Mouse (Mus musculus): ENCODE results near the gene Parp1. TPM values are rescaled to one million over a fixed set of nuclear protein-coding genes. Genes with fewer than 3 reads are reported as not detected.

Gene Parp1
- polyA plus RNA-seq, 1 experiment from 2014 or later = 76.2 TPM

DNA sequence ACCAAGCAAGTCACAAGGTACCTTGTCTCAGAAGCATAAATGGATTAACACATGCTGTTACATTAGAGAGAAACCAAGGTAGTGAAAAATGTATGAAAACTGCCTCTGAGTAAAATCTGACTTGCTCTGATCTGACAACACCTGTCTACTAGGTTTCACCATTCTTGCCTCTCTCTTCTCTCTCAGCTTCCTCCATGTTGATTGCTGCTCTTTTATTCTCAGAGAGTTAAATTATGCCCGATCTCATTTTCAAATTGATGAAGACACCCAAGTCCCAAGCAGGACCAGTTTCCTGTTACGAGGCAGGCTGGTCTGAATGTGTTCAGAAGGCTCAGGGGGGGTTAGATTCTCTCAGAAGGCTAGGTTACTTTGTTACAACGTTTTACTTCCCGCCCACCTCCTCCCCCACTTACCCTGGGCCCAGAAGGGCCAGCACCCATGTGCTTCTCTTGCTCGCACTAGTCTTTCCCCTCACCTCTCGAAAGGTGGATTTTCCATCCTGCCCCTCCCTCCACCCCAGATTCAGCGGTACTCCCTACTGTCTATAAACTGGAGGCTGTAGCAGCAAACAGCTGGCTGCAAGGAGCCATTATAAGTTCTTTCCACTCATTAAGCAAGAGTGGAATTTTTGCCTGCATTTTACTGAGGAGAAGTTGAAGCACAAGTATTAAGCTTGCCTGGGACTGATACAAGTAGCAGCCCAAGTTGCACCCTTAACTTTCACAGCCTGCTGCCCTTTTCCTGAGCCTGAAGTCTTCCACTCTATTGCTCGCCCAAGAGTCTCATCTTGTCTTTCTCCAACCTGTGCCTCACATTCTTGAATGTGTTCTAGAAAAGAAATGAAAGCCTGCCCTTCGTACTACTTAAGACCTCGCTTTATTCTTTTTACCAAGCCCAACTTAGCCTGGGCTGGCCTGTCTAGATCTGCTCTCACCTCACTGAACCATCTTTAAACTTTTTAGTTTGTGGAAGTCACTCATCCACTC lies 71.0 kb downstream of the Parp1 start:
- Histone ChIP-seq H3K4me3 (ENCODE audit: low read depth, low read length) (peak overlapping the region; percentile 98), H3K9ac (replicated peaks; ENCODE audit: low read depth, low read length) (peak overlapping the region; percentile 89; the same call in 1 of the 2 replicates), H3K9me3 (ENCODE audit: control insufficient read depth, low read length) (no peaks in the 10 kb centered on the region), H3K27ac (ENCODE audit: low read depth, low read length) (no peak overlapping the region; the same call in 1 of the 2 replicates), H3K27me3 (ENCODE audit: control insufficient read depth, insufficient read depth, low read length) (no peaks in the 10 kb centered on the region), H3K4me2 (ENCODE audit: low read depth, low read length) (peak overlapping the region; percentile 86), H3K36me3 (ENCODE audit: control insufficient read depth, insufficient read depth, low read length) (no peaks in the 10 kb centered on the region), H3K4me1 (ENCODE audit: control insufficient read depth, insufficient read depth, low read length) (0 out of 2 replicates have a peak, but pooled peaks cover 4% of the 10 kb centered on the region)
- WGBS = 38% methylated on average over 10 of the region's 10 CpGs
- ATAC-seq (ENCODE audit: low read depth) = no peak

- Histone ChIP-seq H3K9ac (replicated peaks; ENCODE audit: low read depth, low read length) (peak overlapping the region; percentile 89), H3K9me3 (ENCODE audit: control insufficient read depth, low read length) (no peaks in the 10 kb centered on the region), H3K4me1 (ENCODE audit: control insufficient read depth, insufficient read depth, low read length) (0 out of 2 replicates have a peak, but pooled peaks cover 4% of the 10 kb centered on the region), H3K4me3 (ENCODE audit: low read depth, low read length) (peak overlapping the region; percentile 98), H3K4me2 (ENCODE audit: low read depth, low read length) (peak overlapping the region; percentile 86), H3K36me3 (ENCODE audit: control insufficient read depth, insufficient read depth, low read length) (no peaks in the 10 kb centered on the region), H3K27me3 (ENCODE audit: control insufficient read depth, insufficient read depth, low read length) (no peaks in the 10 kb centered on the region), H3K27ac (ENCODE audit: low read depth, low read length) (peak overlapping the region; percentile 85)
- WGBS = under 1% methylated on average over 30 of the region's 61 CpGs
- ATAC-seq (ENCODE audit: low read depth) = peak; percentile 76
These were observed 71.9 kb downstream of the Parp1 start for GRCm38 (mm10) chr1:180640605-180641125.

DNA sequence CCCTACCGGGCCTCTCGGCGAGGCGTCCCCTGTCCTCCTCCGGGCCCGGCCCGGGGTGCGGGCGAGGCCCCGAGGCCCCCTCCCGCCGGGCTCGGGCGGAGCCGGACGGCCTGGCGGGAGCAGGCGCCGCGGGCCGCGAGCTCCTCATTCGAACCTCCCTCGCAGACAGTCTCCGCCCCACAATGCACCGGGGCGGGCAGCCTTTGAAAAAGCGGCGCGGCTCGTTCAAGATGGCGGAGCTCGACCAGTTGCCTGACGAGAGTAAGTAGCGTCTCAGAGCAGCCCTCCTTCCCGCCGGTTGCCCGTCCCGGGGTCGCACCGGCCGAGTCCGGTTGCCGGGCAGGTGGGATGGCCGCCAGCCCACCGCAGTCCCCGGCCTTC lies 72.4 kb downstream of the Parp1 start, which contains the start of gene Lin9:
TSS of gene Lin9 (plus strand) at position 14 of the 381 bp plus-strand sequence.
- peak; percentile 93 for ATAC-seq (ENCODE audit: low read depth)
- H3K9me3 ChIP-seq (ENCODE audit: control insufficient read depth, low read length) = no peaks in the 10 kb centered on the region
- H3K27me3 ChIP-seq (ENCODE audit: control insufficient read depth, insufficient read depth, low read length) = no peaks in the 10 kb centered on the region
- 0% methylated on average over 21 of the region's 47 CpGs for WGBS
- H3K27ac ChIP-seq (ENCODE audit: low read depth, low read length) = peak within 1 kb of the TSS; percentile 85
- H3K36me3 ChIP-seq (ENCODE audit: control insufficient read depth, insufficient read depth, low read length) = no peaks in the 10 kb centered on the region
- H3K4me3 ChIP-seq (ENCODE audit: low read depth, low read length) = peak within 1 kb of the TSS; percentile 98
- H3K4me1 ChIP-seq (ENCODE audit: control insufficient read depth, insufficient read depth, low read length) = 0 out of 2 replicates have a peak, but pooled peaks cover 4% of the 10 kb centered on the region
- H3K9ac ChIP-seq (replicated peaks; ENCODE audit: low read depth, low read length) = peak within 1 kb of the TSS; percentile 89
- peak within 1 kb of the TSS; percentile 86 for H3K4me2 ChIP-seq (ENCODE audit: low read depth, low read length)

GRCm38 (mm10) chr1:180641518-180642227 lies 72.9 kb downstream of the Parp1 start:
- Histone ChIP-seq H3K4me2 (ENCODE audit: low read depth, low read length) (peak overlapping the region; percentile 86), H3K36me3 (ENCODE audit: control insufficient read depth, insufficient read depth, low read length) (no peaks in the 10 kb centered on the region), H3K9ac (replicated peaks; ENCODE audit: low read depth, low read length) (peak overlapping the region; percentile 89), H3K27me3 (ENCODE audit: control insufficient read depth, insufficient read depth, low read length) (no peaks in the 10 kb centered on the region), H3K4me3 (ENCODE audit: low read depth, low read length) (peak overlapping the region; percentile 98), H3K9me3 (ENCODE audit: control insufficient read depth, low read length) (no peaks in the 10 kb centered on the region), H3K27ac (ENCODE audit: low read depth, low read length) (peak overlapping the region; percentile 85), H3K4me1 (ENCODE audit: control insufficient read depth, insufficient read depth, low read length) (0 out of 2 replicates have a peak, but pooled peaks cover 4% of the 10 kb centered on the region)
- peak; percentile 65 for ATAC-seq (ENCODE audit: low read depth)
- WGBS = 3% methylated on average over 50 of the region's 50 CpGs

DNA sequence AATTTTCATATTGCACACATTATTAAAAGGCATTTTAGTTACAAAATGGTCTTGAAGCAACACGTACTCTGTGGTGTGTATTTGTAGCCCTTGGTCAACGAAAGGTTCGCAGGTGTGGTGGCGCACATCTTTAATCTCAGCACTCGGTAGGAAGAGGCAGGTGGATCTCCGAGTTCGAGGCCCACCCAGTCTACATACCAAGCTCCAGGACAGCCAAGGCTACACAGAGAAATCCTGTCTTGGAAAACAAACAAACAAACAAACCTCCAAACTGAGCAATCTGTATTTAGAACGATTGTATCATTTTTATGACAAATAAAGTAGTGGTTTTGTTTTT lies 73.5 kb downstream of the Parp1 start:
- Histone ChIP-seq H3K27me3 (ENCODE audit: control insufficient read depth, insufficient read depth, low read length) (no peaks in the 10 kb centered on the region), H3K9ac (replicated peaks; ENCODE audit: low read depth, low read length) (peak overlapping the region; percentile 89; the same call in 1 of the 2 replicates), H3K4me3 (ENCODE audit: low read depth, low read length) (peak overlapping the region; percentile 98), H3K9me3 (ENCODE audit: control insufficient read depth, low read length) (no peaks in the 10 kb centered on the region), H3K27ac (ENCODE audit: low read depth, low read length) (no peak overlapping the region), H3K36me3 (ENCODE audit: control insufficient read depth, insufficient read depth, low read length) (no peaks in the 10 kb centered on the region), H3K4me2 (ENCODE audit: low read depth, low read length) (peak overlapping the region; percentile 86), H3K4me1 (ENCODE audit: control insufficient read depth, insufficient read depth, low read length) (0 out of 2 replicates have a peak, but pooled peaks cover 4% of the 10 kb centered on the region)
- no peak for ATAC-seq (ENCODE audit: low read depth)
- 85% methylated on average over 8 of the region's 8 CpGs for WGBS

Small RNAs within 50 kb of the gene (microRNA-seq; reads per million reads assigned to microRNA genes)
- not detected for gene Mir6904

Other genes with a start within 250 kb of the Parp1 start
- 2.4 and 2.9 TPM in 2 replicates for gene Itpkb, start 238.4 kb upstream of the Parp1 start, polyA plus RNA-seq (2014; fragmentation: Nextera tagmentation; extraction: Ambion mirVana)
- 19.5 and 27.7 TPM in 2 replicates for gene Stum, start 85.4 kb upstream of the Parp1 start, polyA plus RNA-seq (2014; fragmentation: Nextera tagmentation; extraction: Ambion mirVana)
- 10.3 and 11.6 TPM in 2 replicates for gene Lin9, start 72.2 kb downstream of the Parp1 start, polyA plus RNA-seq (2014; fragmentation: Nextera tagmentation; extraction: Ambion mirVana)
- gene Mixl1, start 128.1 kb downstream of the Parp1 start, polyA plus RNA-seq (2014; fragmentation: Nextera tagmentation; extraction: Ambion mirVana) = not detected in 2 replicates
- gene Acbd3, start 157.1 kb downstream of the Parp1 start, polyA plus RNA-seq (2014; fragmentation: Nextera tagmentation; extraction: Ambion mirVana) = 31.1 and 33.4 TPM in 2 replicates
- 3,180 and 3,430 TPM in 2 replicates for gene H3f3a, start 245.0 kb downstream of the Parp1 start, polyA plus RNA-seq (2014; fragmentation: Nextera tagmentation; extraction: Ambion mirVana)

All from neural tube, embryonic 14.5 days (tissue).